Mouse (Mus musculus): ENCODE data around the gene Olfr455.

GRCm38 (mm10) chr6:42539711-42540110, 7.7 kb downstream of the Olfr455 start:
- TF ChIP-seq POLR2A (IDR thresholded peaks at IDR 0.05; ENCODE audit: insufficient read depth, low read depth, low read length): no peak
- no peak for TF ChIP-seq CTCF (IDR thresholded peaks at IDR 0.05; ENCODE audit: insufficient read depth, low read depth, low read length)
